Mouse (Mus musculus) right cerebral cortex, postnatal 36 days (tissue): ENCODE data around the gene Tenm2.

ENCODE experiments used
- DNase-seq, 2 experiments: peaks; one replicate each; pipeline ENCODE4 v3.0.0; 2022; ENCODE audit warnings: low spot score in 2 of 2, mixed read lengths in 1 of 2

Gene Tenm2

DNA sequence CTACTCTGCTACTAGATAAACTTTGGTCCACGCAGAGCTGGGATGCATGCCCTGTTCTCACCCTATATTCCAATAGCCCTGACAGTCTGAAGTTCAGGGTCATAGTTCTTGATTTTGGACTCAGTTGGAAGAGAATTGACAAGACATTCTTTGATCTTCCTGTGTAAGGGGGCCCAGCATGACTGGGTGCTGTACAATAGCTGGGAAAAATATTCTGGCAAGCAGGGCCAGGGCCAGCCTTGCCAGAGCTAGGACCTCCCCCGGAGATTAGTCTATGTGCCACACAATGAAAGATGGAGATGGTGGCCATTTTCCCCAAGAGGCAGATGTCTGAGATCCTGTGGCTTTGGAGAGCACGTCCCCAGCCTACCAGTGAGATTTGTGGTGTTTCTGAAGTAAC is 1021.2 kb downstream of the Tenm2 start:
- DNase-seq: no peak

DNA sequence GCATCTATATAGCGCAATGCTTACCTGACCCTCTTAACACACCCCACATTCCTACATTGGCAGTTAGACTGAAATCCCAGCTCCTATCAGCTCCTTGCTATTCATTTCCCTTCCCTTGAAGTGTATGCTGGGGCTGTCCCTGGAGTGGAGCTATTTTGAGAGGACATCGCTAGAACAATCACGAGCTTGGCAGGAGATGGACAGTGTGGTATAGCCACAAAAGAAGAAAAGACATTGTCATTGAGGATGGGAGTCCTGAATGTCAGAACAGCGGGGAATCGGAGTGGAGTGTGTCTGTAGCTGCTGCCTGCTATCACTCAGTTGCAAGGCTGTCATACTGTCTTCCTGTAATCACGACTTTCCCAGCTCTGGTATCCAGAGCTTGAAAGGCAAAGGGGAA is 1031.4 kb downstream of the Tenm2 start:
- DNase-seq: no peak

DNA sequence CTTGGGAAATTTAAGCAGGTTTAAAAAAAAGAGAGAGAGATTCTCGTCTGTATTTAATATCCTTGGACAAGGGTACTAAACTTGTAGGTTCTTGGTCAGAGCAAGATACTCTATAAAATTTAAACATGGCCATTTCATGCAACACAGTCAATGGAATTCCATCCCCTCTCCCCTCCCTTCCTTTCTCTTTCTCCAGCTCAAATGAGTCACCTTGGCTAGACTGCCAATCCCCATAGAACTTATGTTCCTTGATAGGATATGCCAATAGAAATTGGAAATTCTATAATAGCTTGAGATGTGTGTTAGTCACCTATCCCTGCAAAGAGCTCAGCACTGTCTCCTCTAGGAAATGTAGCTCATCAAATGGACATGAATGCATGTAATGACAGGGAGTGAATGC is 1031.9 kb downstream of the Tenm2 start:
- DNase-seq: no peak

DNA sequence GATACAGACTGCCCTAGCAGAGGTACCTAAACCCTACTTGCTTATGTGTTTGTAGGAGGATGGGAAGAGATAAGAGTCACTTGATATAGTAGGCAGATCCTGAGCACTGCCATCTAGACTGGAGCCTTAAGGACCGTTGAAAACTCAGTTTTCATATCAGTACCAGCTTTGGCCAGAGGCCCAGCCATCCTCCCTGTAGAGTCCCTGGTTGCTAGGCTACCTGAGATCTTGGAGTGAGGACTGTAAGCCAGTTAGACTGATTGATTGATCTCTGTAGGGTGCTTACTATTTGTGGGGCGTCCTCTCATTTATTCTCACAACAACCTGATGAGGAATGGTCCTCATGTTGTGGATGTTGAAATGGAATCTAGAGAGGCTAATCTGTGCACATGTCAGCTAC is 1041.4 kb downstream of the Tenm2 start:
- no peak for DNase-seq

DNA sequence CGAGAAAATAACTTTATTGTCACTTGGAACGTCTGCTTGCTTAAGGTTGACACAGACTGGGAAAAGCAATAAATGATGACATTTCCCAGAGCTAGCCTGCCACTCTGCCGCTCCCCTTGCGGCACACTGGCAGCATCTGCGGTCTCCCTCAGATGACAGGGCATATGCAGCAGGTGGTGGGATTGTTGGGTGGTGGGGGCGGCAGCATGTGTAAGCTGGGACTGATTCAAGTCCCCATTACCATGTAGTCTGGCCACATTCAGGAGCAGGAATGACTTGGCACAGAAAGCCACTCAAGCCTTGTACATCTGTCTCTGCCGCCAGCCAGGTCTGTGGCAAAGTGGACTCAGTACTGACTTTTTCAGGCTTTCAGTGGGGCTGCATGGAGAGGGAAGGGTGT is 1059.7 kb downstream of the Tenm2 start:
- DNase-seq: peak; percentile 30 to 57

DNA sequence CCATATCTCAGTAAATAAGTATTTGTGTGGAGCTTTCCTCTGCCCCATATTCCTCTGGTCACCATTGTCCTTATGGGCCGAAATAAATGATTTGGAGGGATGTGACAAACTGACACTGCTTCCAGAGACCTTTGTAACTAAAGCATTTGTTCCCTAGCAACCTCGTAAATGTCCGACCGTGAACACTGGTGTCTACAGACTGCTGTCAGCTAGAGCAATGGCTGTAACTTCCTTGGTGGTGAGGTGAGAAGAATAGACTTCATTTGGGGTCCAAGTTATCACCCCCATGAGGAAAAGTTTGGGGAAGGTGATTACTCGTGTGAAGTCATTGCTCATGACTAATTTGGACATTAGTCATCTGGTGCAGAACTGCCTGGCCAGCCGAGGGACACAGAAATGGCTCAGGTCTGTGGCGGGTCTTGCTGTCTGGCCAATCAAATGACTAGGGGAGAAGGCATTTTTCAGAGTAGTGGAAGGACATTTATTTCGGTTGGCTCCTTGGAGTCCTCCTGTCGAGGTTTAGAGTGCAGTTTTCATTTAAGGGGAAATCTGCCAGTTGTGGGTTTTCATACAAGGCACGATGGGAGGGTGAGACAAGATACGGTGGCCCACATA is 1062.6 kb downstream of the Tenm2 start:
- DNase-seq: no peak

DNA sequence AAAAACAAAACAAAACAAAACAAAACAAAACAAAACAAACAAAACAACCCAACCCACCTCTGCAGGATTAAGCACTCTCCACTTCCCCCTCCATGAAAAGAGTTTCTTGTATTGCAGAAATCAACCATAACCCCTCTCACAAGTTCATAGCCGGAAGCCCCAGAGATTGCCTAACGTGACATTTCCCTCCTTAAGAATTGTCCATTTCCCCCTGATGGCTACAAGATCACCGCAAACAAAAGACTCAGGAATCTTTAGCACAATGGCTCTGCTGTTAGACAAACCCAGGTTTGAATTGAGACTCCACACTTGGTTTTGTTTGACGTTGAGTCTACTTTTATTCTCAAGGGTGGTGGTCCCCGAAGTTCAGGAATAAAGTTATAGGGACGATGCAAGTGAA is 1063.2 kb downstream of the Tenm2 start:
- DNase-seq: no peak

DNA sequence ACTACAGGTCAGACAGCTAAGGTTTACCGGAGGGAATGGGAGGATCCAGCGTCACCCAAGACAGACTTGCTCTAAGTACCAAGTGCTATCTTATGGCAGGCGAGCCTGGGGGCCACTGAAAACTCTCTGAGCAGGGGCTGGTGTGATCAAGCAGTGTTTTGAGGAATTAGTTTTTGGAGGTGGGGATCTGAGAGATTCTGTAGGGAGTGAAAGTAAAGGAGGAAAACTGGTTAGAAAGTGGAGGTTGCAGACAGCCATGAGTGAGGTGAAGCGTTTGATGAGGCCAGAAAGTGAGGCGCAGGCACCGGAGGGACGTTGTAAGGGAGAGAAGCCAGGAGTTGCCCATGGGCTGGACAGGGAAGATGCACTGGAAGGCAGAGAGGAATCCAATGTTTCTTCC is 1063.8 kb downstream of the Tenm2 start:
- DNase-seq: no peak

DNA sequence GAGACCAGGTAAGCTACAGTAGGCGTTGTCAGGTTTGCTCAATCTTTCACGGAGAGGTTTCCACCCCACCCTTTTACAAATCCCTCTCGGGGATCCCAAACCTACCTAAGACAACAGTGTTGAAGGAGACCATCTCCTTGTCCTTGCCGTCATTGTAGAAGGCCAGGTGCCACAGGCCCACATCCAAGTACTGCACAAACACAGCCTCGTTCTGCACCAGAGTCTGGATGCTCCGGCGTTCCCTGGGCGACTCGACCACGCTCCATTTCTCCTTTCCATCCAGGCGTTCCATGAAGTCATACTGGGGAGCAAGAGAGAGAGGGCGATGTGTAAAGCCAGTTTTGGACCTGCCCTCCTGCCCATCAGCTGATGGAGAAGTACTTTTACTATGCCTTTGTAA is 1064.5 kb downstream of the Tenm2 start:
- no peak for DNase-seq

DNA sequence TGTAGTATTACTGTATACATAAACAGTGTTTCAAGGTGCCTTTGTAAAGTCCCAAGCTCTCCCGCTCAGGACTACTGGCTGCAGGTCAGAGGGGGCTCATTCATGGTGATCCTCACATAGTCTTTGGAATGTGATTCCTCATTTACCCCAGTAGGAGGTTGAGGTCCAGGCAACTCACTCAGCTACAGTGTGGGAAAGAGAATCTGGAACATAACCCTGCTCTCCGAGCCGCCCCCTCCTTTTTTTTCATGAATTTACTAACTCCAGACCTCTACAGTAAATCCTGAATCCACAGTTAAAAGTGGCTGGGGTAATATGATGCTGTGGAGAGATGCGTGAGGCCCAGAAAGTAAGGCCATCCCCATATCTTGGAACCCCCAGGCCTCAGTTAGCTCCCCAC is 1066.0 kb downstream of the Tenm2 start:
- DNase-seq: no peak

DNA sequence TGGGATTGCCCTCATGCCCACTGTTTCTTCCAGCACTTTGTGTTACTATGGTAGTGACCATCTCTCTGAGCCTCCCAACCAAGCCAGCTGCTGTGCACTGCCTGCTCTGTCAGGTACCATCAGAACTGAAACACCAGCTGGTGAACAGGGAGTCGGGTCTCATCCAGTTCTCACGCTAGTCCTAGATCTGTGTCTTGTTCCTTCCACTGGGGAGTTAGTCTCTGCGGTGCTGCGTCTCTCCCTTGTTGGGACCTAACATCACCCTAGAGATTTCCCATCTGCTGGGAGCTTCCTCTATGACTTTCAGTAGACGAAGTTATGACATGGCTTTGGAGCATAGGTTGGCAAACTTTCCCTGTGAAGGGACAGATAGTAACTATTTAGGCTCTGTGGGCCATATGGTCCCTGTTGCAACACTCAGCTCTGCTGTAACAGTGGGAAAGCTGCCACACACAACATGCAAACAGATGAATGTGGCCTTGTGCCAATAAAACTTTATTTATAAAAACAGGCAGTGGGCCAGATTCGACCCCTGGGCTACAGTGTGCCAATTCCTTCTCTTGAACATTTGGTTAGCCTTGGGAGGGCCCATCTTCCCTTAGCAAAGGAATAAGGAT is 1066.7 kb downstream of the Tenm2 start:
- no peak for DNase-seq

DNA sequence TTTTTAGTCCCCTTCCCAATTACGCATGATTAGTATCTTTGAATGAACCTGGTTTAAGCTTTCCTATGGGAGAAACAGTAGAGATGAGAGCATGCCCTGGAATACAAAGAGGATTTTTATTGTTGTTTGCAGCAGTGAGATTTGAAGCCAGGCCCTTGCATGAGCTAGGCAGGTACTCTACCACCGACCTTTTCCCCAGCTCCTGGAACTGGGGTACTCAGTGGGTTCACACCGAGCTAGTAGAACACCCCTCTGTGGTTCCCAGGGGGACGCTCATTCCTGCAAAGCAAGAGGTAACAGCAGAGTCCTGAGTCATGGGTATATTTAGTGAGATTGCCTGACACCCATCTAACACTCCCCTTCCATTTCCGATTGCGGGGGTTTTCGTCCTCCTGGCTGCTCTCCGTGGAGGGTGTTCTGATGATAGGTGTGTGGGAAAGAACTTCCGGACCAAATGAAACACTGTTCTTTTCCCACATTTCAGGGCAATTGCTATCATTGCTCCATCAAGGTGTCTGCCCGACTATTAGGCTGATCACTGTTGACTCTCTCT is 1067.9 kb downstream of the Tenm2 start:
- no peak for DNase-seq

DNA sequence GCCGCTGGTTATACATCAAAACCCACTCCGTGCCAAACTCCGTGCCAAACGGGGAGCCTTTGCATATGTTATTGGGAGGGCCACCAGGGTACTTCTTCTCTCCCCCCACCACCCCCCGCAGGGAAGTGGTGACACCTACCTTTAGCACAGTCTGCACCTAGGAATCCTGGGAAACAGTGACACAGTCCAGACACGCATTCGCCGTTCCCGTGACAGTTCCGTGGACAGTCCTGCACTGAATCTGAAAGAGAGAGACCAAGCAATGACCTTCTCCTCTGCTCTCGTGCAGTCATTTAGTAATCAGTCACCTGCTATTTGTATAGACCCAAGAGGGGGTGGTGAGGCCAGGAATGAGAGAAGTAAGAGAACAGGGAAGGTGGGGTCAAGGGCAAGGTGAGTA is 1072.2 kb downstream of the Tenm2 start:
- no peak for DNase-seq

DNA sequence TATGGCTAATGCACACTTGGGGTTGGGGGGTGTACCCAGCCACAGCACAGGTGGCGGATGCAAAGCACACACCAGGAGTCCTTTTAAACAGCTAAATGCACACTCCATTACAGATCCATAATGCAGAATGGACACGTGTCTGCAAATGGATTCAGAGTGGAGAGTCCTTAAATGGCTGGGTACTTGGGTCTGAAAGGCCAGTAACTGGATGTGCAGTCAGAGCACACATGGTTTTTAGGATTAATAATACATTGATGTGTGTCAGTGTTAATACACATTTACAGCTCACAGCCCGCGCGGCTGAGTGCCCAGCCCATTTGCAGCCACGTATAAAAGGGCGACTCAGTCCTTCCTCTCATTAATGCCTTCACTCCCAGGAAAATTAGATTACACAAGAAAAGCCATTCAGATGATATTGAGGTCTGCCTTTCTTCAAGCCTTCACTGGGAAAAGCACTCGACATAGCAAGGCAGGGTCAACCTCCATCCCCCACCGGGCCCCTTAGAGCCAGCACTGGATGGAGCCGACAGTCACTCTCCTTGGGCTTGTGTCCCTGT is 1073.9 kb downstream of the Tenm2 start:
- DNase-seq: no peak

DNA sequence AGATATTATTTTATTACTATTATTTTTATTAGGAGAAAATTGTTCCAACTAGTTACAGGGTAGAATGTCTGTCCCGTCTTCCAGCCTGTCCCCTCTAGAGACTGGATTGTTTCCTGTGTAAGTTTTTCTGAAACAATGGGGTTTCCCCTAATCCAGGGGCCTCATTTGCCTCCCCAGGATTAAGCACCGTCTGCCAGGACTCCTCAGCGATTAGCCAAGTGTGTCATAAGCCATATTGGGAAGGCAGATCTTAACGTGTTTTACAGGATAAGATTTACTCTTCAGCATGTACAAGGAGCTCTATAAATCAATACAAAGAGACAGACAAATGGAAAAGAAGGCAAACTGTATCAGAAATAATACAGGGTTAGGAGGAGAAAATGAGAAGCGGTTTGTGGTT is 1082.3 kb downstream of the Tenm2 start:
- DNase-seq: no peak

DNA sequence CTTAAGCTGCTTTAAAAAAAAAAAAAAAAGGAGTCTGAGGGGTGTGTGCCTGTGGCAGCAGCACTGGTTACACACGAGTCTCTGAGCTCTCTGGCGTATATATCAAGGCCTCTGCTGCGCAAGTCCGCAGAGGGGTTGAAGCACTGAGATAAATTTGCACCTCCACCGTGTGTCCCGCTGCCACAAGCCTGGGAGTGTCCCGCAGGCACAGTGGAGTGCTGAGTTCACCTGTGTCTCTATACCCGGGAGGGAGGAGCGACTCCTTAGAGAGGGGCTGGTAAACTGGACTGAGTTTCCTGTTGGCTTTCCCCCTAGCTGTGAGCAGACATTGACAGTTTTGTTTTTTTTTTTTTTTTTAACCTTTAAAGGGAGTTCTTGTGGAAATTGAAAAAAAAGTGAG is 1082.8 kb downstream of the Tenm2 start:
- no peak for DNase-seq

DNA sequence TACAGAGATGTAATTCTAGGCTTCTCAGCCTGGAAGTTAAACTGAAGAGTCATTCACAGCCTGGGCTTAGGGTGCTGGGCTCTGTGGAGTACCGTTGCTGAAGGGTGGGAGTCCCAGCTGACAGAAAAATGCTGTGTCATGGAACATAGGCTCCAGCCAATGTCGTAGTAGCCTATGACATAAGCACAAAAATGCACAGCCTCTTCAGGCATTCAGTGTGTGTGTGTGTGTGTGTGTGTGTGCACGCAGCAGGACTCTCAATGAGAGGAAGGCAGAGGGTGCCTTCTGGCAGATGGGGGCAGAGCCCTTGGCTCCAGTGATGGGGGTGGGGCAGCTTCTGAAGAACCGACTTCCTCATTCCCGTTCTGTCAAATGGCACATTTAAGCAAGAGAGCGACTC is 1083.5 kb downstream of the Tenm2 start:
- DNase-seq: no peak

DNA sequence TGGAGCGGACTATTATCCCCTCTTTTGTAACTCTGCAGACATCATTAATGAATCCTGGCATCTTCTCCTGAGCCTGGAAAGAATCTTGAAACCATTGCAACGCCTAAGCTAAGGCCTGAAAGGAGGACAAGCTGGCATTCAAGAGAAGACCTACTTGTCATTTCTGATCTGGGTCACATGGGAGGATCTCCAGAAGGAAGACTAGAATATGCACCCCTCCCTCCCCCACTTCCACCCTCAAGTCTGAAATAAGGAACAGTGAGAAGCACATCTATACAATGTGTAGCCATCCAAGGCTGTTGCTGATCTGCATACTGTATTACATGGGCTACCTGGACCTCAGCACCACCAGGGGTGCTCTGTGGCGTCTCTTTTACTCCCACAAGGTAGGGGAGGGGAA is 1086.7 kb downstream of the Tenm2 start:
- peak in 1 of 2 experiments; percentile 38 for DNase-seq

DNA sequence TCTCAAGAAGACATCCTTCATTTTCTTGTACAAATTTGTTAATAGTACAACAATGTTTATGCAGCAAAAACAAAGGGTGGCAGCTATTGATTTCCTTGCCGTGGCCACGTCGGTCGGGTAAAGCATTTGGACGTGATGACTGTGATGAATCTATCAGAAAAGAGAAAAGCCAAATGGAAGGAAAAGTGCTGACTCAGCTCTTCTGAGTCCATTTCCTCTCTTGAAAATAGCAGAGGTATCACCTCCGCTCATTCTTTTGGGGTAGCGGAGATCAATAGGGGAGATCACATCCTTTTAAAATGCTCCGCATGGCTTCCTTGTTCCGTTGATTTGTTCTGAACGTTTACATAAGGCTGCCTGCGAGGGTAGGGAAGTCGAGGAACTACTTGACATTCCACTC is 1090.7 kb downstream of the Tenm2 start:
- DNase-seq: no peak

DNA sequence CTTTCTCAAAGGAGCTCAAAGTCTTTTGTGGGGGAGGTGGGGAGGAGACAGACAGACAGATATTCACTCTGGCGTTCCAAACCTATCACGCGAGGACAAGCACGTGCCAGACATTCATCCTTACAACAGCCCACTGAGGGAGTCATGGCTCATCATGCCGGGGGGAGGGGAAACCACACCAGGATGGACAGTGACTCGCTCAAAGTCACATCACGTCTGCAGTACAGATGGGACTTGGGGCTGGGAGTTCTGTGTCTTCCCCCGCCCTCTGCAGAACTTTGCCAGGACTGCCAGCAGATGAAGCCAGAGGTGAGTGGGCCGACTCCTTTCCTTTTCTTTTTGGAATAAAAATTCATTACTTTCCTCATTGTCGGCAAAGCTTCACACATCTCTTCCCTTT is 1095.4 kb downstream of the Tenm2 start:
- DNase-seq: peak; percentile 38 to 44

DNA sequence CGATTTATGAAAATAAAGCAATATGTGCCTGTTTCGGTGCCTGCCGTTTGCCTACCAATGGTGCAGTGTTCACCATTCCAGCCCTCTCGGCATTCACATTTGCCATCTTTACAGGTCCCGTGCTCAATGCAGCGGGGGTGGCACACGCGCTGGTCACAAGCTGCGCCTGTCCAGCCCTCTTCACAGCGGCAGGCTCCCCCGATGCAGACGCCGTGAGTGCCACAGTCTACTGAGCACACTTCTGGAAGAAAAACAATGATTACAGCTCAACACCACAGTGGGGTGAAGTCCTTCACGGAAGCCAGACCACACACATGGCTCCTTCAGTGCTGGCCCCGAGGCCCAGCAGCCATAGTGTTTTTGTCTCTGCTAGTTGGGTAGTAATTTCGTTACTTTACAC is 1096.2 kb downstream of the Tenm2 start:
- DNase-seq: no peak

DNA sequence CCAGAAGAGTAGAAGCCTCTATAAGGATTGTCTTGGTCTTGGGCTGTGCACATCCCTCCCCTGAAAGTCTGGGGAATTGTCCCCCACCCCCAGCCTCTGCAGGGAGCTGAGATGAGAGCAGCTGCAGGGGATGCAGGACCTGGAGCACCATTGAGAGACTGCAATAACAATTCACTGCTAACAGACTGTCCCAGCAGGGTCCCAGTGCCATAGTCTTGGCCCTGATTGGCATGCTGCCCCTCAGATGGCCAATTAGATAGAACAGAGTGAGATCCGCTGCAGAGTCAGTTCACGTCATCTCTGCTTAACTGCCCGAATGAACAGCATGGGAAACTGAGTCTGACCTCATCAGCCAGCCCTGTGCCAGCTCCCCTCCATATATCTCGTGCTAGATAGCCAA is 1097.9 kb downstream of the Tenm2 start:
- no peak for DNase-seq

DNA sequence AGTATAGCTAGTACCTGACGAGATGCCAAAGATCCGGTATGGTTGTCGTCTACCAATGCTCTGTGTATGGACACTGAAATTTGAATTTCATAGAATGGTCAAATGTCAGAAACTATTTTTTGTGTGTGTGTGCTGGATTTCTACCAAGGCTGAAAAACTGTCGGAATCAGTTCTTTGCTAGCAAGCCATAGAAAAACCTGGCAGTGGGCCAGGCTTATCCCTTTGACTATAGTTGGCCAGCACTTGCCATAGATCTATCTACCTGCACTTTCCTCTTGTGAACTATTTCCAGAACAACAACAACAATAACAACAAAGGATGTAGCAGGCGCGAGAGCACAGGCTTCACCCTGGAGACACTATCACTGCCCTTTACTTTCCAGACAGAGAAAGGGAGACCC is 1098.5 kb downstream of the Tenm2 start:
- no peak for DNase-seq

DNA sequence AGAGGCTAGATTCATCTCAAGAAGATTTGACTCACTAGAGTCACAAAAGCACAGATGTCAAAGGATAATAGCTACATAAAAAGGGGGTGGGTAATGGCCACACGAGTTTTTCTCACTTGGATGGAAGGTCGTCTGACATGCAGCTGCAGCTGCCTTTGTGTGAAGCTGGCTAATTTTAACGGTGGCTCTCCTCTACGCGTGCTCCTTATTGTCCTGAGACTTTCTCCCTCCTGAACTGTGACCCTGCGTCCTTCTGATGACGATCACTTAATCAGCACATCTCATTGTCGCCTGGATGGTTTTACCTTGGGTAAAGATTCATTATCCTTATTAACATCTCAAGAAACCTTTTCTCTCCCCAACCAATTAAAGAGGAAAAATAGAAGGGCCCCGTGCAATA is 1101.1 kb downstream of the Tenm2 start:
- DNase-seq: no peak
